Mouse (Mus musculus): ENCODE measurements around the gene Chst8. TPM values are rescaled to one million over a fixed set of nuclear protein-coding genes. Genes with fewer than 3 reads are reported as not detected.

Chst8 gene
- total RNA-seq (2014; fragmentation: Nextera tagmentation) (not detected in 2 replicates), total RNA-seq (2017) (not detected in 2 replicates)

GRCm38 (mm10) chr7:34812531-34813111 is at the start of gene Chst8:
Gene Chst8 (minus strand): TSS chr7:34812711.
- peak; percentile 20 for ATAC-seq (replicated peaks; ENCODE audit: poor library complexity, severe bottlenecking)

DNA sequence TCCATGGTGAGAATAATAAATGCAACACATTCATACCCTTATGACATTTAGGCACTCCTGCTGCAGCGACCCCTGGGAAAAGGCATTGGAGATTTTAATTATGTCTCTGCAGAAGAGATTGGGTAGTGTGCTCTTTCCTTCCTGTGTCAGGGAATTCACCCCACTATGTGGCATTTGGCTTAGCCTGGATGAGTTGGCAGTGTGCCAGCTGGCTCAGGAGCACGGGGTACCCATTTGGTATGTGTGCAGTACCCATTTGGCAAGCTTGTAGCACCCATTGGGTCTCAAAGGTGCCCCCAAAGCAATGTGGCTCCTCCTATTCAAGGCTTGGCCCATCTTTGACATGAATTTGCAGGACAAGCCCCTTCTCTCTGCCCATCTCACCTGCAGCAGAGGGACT is 45.8 kb upstream of the Chst8 start:
- no peak for ATAC-seq (replicated peaks; ENCODE audit: poor library complexity, severe bottlenecking)

- ATAC-seq (replicated peaks; ENCODE audit: poor library complexity, severe bottlenecking), result no peak
Observed at GRCm38 (mm10) chr7:34854781-34855352, 42.4 kb upstream of the Chst8 start.

GRCm38 (mm10) chr7:34853393-34853792 is 40.9 kb upstream of the Chst8 start:
- no peak for ATAC-seq (replicated peaks; ENCODE audit: poor library complexity, severe bottlenecking)

DNA sequence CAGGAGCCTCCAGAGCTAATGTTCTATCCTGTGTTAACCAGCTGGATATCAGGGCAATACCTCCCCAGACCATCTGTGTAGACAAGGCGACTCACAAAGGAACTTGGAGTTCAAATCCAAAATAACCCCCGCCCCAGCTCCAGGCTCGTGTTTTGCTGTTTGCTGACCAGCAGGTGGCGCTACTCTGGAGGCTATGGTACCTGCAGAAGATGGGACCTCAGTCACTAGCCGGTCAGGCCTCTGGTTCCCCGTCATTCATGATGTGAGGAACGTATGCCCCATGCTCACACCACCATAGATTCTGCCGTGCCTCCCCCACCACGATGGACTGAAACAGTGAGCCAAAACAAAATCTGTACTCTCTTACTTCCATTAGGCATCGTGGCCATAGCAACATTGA is 37.1 kb upstream of the Chst8 start:
- ATAC-seq (replicated peaks; ENCODE audit: poor library complexity, severe bottlenecking), result peak; percentile 53

DNA sequence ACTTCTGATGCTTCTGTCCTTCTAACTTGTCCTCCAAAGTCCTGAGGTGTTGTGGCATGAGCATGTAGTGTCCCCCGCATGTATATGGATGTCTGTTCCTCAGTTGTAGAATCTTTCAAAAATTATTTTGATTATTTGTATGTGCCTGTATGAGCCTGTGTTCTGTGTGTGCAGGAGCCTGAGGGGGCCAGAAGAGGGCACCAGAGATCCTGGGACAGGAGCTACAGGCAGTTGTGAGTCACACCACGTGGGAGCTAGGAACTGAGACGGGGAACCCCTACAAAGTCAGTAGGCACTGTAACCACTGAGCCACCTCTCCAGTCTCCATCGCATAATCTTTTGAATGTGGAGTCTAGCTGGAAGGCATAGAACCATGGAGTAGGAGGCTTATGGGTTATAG is 36.3 kb upstream of the Chst8 start:
- ATAC-seq (replicated peaks; ENCODE audit: poor library complexity, severe bottlenecking), result no peak

DNA sequence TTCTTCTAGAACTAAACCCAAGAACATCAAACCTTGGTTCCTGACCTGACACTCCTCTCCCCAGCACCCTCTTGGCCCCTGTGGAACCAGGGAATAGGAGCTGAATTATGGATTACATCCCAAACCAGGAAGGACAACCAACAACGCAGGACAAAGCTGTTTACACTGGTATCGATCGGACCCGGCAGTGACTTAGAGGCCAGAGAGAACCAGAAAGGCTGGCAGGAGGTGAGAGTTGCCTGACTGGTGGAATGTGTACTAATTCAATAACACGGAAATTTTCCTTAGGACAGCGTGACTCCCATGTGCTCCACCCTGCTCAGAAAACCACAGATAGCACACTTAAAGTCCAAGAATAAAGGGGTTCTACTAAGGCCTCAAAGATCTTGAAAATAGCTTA is 35.4 kb upstream of the Chst8 start:
- ATAC-seq (replicated peaks; ENCODE audit: poor library complexity, severe bottlenecking), result no peak

GRCm38 (mm10) chr7:34847410-34847809 is 34.9 kb upstream of the Chst8 start:
- ATAC-seq (replicated peaks; ENCODE audit: poor library complexity, severe bottlenecking), result no peak

GRCm38 (mm10) chr7:34838749-34839148 is 26.2 kb upstream of the Chst8 start:
- ATAC-seq (replicated peaks; ENCODE audit: poor library complexity, severe bottlenecking), result no peak

DNA sequence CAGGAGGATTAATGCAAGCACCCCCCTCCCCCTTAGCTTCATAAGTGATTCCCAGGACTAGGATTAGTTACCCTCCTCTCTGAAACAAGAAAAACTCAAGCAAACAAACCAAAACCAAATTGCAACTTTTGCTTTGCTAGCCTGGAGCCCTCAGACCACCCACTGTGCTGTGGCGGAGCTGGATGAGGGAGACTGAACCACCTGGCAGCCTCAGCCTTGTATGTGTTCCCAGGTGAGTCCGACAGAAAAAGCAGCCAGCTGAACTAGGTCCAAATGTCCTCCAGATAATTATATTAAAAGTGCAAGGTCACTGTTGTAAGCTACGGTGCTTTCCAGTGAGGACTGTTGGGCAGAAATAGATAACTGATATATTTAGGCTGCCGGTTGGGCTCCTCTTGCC is 25.7 kb upstream of the Chst8 start:
- no peak for ATAC-seq (replicated peaks; ENCODE audit: poor library complexity, severe bottlenecking)

- ATAC-seq (replicated peaks; ENCODE audit: poor library complexity, severe bottlenecking), result 0 out of 2 replicates have a peak, but pooled peaks have one; percentile 25
Observed at GRCm38 (mm10) chr7:34826255-34826909, 13.9 kb upstream of the Chst8 start.

- ATAC-seq (replicated peaks; ENCODE audit: poor library complexity, severe bottlenecking), result no peak
Observed at GRCm38 (mm10) chr7:34821587-34821986, 9.1 kb upstream of the Chst8 start.

DNA sequence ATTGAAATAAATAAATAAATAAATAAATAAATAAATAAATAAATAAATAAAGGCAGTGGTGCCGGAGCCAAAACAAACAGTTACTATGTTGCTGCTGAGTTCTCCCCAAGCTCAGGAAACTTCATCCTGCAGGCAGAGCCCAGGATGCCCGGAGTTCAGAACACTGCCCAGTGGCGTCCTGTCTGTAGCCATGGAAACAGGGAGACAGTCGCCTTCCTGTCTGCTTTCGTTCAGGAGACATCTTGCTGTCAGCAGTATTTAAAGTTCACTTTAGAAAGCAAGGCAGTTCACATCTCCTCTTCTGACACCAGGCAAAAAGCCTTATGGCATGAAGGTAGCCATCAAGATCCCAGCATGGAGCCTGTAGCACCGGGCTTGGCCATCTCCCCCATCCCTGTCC is 8.0 kb upstream of the Chst8 start:
- no peak for ATAC-seq (replicated peaks; ENCODE audit: poor library complexity, severe bottlenecking)

DNA sequence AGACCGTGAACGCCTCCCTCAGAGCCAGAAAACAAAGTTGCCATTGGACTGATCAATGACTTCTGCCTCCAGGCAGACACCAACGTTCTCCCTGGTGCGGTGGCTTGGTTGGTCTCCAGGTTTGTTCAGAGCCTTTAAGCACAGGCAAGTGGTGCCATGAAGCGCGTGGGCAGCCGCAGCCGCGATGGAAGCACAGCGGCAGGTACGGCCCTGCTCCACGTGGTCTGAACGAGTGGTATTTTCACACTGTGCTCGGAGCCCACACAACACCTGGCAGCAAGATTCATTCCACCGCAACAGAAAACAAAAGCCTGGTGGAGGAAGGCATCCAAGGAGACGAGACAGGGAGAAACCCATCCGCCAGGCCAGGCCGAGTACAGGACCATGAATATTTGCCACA is 7.3 kb upstream of the Chst8 start:
- no peak for ATAC-seq (replicated peaks; ENCODE audit: poor library complexity, severe bottlenecking)

DNA sequence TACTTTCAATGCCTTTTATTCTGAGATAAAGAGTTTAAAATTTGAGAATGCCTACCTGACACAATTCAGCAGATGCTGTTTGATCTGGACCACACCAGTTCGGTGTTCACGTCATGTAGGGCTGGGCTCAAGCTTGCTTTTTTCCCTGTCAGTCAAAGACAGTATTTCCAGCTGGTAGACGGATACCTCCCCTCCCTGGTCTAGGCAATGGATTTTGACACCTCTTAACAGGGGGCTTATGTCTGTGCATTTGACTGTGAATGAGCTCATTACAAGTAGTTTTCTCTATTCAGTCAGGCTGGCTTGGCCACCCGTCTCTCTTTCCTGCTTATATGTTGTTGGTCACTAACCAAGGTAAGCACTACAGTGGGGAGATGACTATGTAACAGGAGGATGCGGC is 6.1 kb upstream of the Chst8 start:
- ATAC-seq (replicated peaks; ENCODE audit: poor library complexity, severe bottlenecking), result no peak

- no peak for ATAC-seq (replicated peaks; ENCODE audit: poor library complexity, severe bottlenecking)
Observed at GRCm38 (mm10) chr7:34816981-34817380, 4.5 kb upstream of the Chst8 start.

DNA sequence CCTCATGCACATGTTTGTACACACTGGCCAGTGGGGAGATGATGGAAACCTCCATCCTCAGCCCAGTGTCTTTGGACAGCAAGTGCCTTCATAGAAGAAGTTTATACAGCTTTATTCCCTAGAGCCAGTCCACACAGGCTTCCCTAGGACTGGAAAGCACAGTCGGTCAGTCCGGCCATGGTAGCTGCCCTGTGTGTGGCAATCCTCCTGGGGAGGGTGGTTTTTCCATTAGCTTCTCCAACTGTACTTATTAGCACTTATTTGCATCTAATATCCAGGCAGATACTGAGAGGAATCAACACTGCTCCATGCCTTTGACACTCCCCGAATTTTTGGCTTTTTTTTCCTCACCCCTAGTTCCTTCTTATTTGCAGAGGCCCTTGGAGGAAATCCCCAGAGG is 2.3 kb upstream of the Chst8 start:
- no peak for ATAC-seq (replicated peaks; ENCODE audit: poor library complexity, severe bottlenecking)

GRCm38 (mm10) chr7:34811531-34812526 is 682 bp downstream of the Chst8 start:
- peak; percentile 60 for ATAC-seq (replicated peaks; ENCODE audit: poor library complexity, severe bottlenecking)

DNA sequence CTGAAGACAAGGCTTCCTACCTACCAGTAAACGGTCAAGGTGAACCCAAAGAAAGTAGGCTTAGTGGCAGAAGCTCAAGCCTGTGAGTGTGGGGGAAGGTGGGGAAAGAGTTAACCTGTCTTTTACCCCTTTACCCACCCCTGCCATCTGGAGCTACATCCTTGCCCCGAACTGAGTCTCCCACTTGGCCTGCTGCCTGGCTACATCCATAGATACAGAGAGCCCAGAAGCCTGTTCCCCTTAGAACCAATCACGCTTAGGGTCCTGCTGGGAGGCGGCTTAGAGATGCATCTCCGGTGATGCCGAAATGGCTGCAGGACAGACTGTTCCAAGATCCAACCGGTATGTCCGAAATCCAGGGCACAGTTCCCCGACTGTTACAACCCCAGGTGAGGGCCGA is 1.5 kb downstream of the Chst8 start:
- ATAC-seq (replicated peaks; ENCODE audit: poor library complexity, severe bottlenecking), result no peak

DNA sequence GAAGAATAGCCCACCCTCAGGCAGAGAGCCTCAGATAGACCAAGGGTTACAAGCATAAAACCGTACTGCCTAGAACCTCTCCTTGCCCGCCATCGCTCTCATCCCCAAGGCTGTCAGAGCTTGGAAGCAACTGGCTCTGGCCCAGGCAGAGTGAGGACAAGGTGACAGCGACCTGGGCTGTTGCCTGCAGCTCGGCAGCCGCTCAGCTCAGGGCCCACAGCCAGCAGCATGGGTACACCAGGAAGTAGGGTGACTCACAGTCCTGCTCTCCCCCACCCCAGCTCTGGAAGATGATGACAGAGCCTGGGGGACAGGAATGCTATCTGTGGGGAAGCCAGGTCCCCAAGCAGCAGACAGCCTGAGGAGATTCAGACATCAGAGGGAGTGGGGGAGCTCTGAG is 6.2 kb downstream of the Chst8 start:
- ATAC-seq (replicated peaks; ENCODE audit: poor library complexity, severe bottlenecking), result no peak

GRCm38 (mm10) chr7:34805691-34806205 is 6.8 kb downstream of the Chst8 start:
- ATAC-seq (replicated peaks; ENCODE audit: poor library complexity, severe bottlenecking), result no peak

Measured in granulocyte monocyte progenitor cell, adult 5-6 weeks (primary cell).